Mouse (Mus musculus): ENCODE measurements at regions not wholly inside any gene's neighbourhood (a gene's known extent, or its start where the extent isn't known, plus 50 kb on each side); places are given as distances from the start of the nearest gene placed in this dataset.

- in situ Hi-C loops (cut with MboI, MseI), result no loop called here
Measured at GRCm38 (mm10) chr15:31087607-31088006, 136.5 kb upstream of the Dap start.

GRCm38 (mm10) chr15:31091916-31092570, 132.1 kb upstream of the Dap start:
- in situ Hi-C loops (cut with MboI, MseI), result no loop called here

- in situ Hi-C loops (cut with MboI, MseI), result no loop called here
Measured at GRCm38 (mm10) chr15:31096206-31096605, 127.9 kb upstream of the Dap start.

GRCm38 (mm10) chr15:31097301-31097700, 126.8 kb upstream of the Dap start:
- in situ Hi-C loops (cut with MboI, MseI), result no loop called here

- in situ Hi-C loops (cut with MboI, MseI), result no loop called here
Measured at GRCm38 (mm10) chr15:31104743-31105142, 119.4 kb upstream of the Dap start.

GRCm38 (mm10) chr15:31106907-31107306, 117.2 kb upstream of the Dap start:
- in situ Hi-C loops (cut with MboI, MseI), result no loop called here

- in situ Hi-C loops (cut with MboI, MseI), result no loop called here
Measured at GRCm38 (mm10) chr15:31113216-31113615, 110.9 kb upstream of the Dap start.

GRCm38 (mm10) chr15:31117338-31117737, 106.8 kb upstream of the Dap start:
- in situ Hi-C loops (cut with MboI, MseI), result no loop called here

- in situ Hi-C loops (cut with MboI, MseI), result no loop called here
Measured at GRCm38 (mm10) chr15:31120147-31120546, 104.0 kb upstream of the Dap start.

GRCm38 (mm10) chr15:31125784-31126183, 98.3 kb upstream of the Dap start:
- in situ Hi-C loops (cut with MboI, MseI), result no loop called here

GRCm38 (mm10) chr15:31126999-31127398, 97.1 kb upstream of the Dap start:
- in situ Hi-C loops (cut with MboI, MseI), result no loop called here

GRCm38 (mm10) chr15:31134891-31135290, 89.2 kb upstream of the Dap start:
- in situ Hi-C loops (cut with MboI, MseI), result no loop called here

- in situ Hi-C loops (cut with MboI, MseI), result no loop called here
Measured at GRCm38 (mm10) chr15:31138637-31139036, 85.5 kb upstream of the Dap start.

- in situ Hi-C loops (cut with MboI, MseI), result no loop called here
Measured at GRCm38 (mm10) chr15:31141750-31142149, 82.4 kb upstream of the Dap start.

- in situ Hi-C loops (cut with MboI, MseI), result no loop called here
Measured at GRCm38 (mm10) chr15:31148251-31149145, 75.6 kb upstream of the Dap start.

GRCm38 (mm10) chr15:31149855-31150254, 74.3 kb upstream of the Dap start:
- in situ Hi-C loops (cut with MboI, MseI), result no loop called here

- in situ Hi-C loops (cut with MboI, MseI), result no loop called here
Measured at GRCm38 (mm10) chr15:31150546-31151471, 73.3 kb upstream of the Dap start.

- in situ Hi-C loops (cut with MboI, MseI), result no loop called here
Measured at GRCm38 (mm10) chr15:31155141-31155540, 69.0 kb upstream of the Dap start.

GRCm38 (mm10) chr15:31166543-31167105, 57.5 kb upstream of the Dap start:
- in situ Hi-C loops (cut with MboI, MseI), result loop anchor here (5.0 kb wide), 1 partner anchor 91 kb away; no protein-coding TSS in a partner anchor

- in situ Hi-C loops (cut with MboI, MseI), result loop anchor here (5.0 kb wide), 1 partner anchor 90 kb away; no protein-coding TSS in a partner anchor
Measured at GRCm38 (mm10) chr15:31167506-31167905, 56.6 kb upstream of the Dap start.

- in situ Hi-C loops (cut with MboI, MseI), result loop anchor here (5.0 kb wide), 1 partner anchor 89 kb away; no protein-coding TSS in a partner anchor
Measured at GRCm38 (mm10) chr15:31168191-31168590, 55.9 kb upstream of the Dap start.
